Mouse (Mus musculus): Measurements from ENCODE around the gene Esrrb. TPM values are rescaled to one million over a fixed set of nuclear protein-coding genes. Genes with fewer than 3 reads are reported as not detected.

Gene Esrrb
- polyA plus RNA-seq, 1 experiment from 2014 or later: 0.14 TPM

GRCm38 (mm10) chr12:86464385-86464784, 103.5 kb downstream of the Esrrb start:
- H3K4me2 ChIP-seq (ENCODE audit: low read depth, low read length): no peak overlapping the region
- H3K4me1 ChIP-seq (ENCODE audit: control insufficient read depth, insufficient read depth, low read length): no peaks in the 10 kb centered on the region
- H3K36me3 ChIP-seq (replicated peaks; ENCODE audit: control insufficient read depth, insufficient read depth, low read depth, low read length): no peaks in the 10 kb centered on the region
- no peak overlapping the region for H3K4me3 ChIP-seq (ENCODE audit: low read depth, low read length)
- ATAC-seq (replicated peaks; ENCODE audit: insufficient number of reproducible peaks, low FRiP score, low TSS enrichment, low read depth) (no peak), DNase-seq (ENCODE audit: low spot score) (no peak)
- no peak overlapping the region for H3K9ac ChIP-seq (replicated peaks; ENCODE audit: low read length)
- 81% methylated on average over 1 of the region's 1 CpGs for WGBS
- no peaks in the 10 kb centered on the region for H3K27me3 ChIP-seq (ENCODE audit: control insufficient read depth, insufficient read depth, low read length)
- no peaks in the 10 kb centered on the region for H3K9me3 ChIP-seq (replicated peaks; ENCODE audit: control insufficient read depth, low read length)
- H3K27ac ChIP-seq (replicated peaks; ENCODE audit: low read depth, low read length): no peak overlapping the region

GRCm38 (mm10) chr12:86466180-86466579, 105.3 kb downstream of the Esrrb start:
- H3K9me3 ChIP-seq (replicated peaks; ENCODE audit: control insufficient read depth, low read length): no peaks in the 10 kb centered on the region
- H3K4me3 ChIP-seq (ENCODE audit: low read depth, low read length): no peak overlapping the region
- no peaks in the 10 kb centered on the region for H3K4me1 ChIP-seq (ENCODE audit: control insufficient read depth, insufficient read depth, low read length)
- no peak for ATAC-seq (replicated peaks; ENCODE audit: insufficient number of reproducible peaks, low FRiP score, low TSS enrichment, low read depth)
- H3K27me3 ChIP-seq (ENCODE audit: control insufficient read depth, insufficient read depth, low read length): no peaks in the 10 kb centered on the region
- no peak overlapping the region for H3K27ac ChIP-seq (replicated peaks; ENCODE audit: low read depth, low read length)
- H3K4me2 ChIP-seq (ENCODE audit: low read depth, low read length): no peak overlapping the region
- H3K9ac ChIP-seq (replicated peaks; ENCODE audit: low read length): no peak overlapping the region
- H3K36me3 ChIP-seq (replicated peaks; ENCODE audit: control insufficient read depth, insufficient read depth, low read depth, low read length): no peaks in the 10 kb centered on the region
- WGBS: 60% methylated on average over 4 of the region's 4 CpGs
- DNase-seq (ENCODE audit: low spot score): no peak

- ATAC-seq (replicated peaks; ENCODE audit: insufficient number of reproducible peaks, low FRiP score, low TSS enrichment, low read depth) (no peak), DNase-seq (ENCODE audit: low spot score) (no peak)
- Histone ChIP-seq H3K27ac (replicated peaks; ENCODE audit: low read depth, low read length) (no peak overlapping the region), H3K4me1 (ENCODE audit: control insufficient read depth, insufficient read depth, low read length) (no peaks in the 10 kb centered on the region; the same call in 1 of the 2 replicates), H3K4me3 (ENCODE audit: low read depth, low read length) (no peak overlapping the region), H3K9me3 (replicated peaks; ENCODE audit: control insufficient read depth, low read length) (no peaks in the 10 kb centered on the region), H3K36me3 (replicated peaks; ENCODE audit: control insufficient read depth, insufficient read depth, low read depth, low read length) (no peaks in the 10 kb centered on the region), H3K4me2 (ENCODE audit: low read depth, low read length) (no peak overlapping the region), H3K27me3 (ENCODE audit: control insufficient read depth, insufficient read depth, low read length) (no peaks in the 10 kb centered on the region), H3K9ac (replicated peaks; ENCODE audit: low read length) (no peak overlapping the region)
- WGBS: 55% methylated on average over 23 of the region's 23 CpGs
Observed at GRCm38 (mm10) chr12:86469919-86470318, 109.0 kb downstream of the Esrrb start.

GRCm38 (mm10) chr12:86470912-86471311, 110.0 kb downstream of the Esrrb start:
- H3K9me3 ChIP-seq (replicated peaks; ENCODE audit: control insufficient read depth, low read length): no peaks in the 10 kb centered on the region
- H3K27me3 ChIP-seq (ENCODE audit: control insufficient read depth, insufficient read depth, low read length): no peaks in the 10 kb centered on the region
- WGBS: 51% methylated on average over 6 of the region's 6 CpGs
- no peaks in the 10 kb centered on the region for H3K36me3 ChIP-seq (replicated peaks; ENCODE audit: control insufficient read depth, insufficient read depth, low read depth, low read length)
- H3K4me1 ChIP-seq (ENCODE audit: control insufficient read depth, insufficient read depth, low read length): no peaks in the 10 kb centered on the region; the same call in 1 of the 2 replicates
- DNase-seq (ENCODE audit: low spot score) (no peak), ATAC-seq (replicated peaks; ENCODE audit: insufficient number of reproducible peaks, low FRiP score, low TSS enrichment, low read depth) (no peak)
- no peak overlapping the region for H3K27ac ChIP-seq (replicated peaks; ENCODE audit: low read depth, low read length)
- H3K4me2 ChIP-seq (ENCODE audit: low read depth, low read length): no peak overlapping the region
- H3K4me3 ChIP-seq (ENCODE audit: low read depth, low read length): no peak overlapping the region
- H3K9ac ChIP-seq (replicated peaks; ENCODE audit: low read length): no peak overlapping the region

DNA sequence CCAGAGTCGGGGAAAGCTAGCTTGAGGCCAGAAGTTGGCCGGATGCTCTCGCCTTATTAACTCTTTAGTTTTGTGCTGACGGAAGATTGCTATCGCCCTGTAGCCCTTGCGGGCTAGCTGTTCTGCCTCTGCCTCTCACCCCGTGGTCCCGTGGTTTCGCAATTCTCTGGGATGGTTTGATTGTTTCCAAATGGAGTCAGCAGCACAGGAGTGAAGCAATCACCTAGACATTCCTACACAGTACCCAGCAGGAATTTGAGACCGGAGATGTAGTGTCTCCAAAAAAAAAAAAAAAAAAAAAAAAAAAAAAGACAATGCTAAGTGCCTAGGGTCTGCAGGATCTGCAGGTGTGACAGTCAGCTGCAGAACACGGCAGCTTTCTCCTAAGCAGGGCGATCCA, 112.7 kb downstream of the Esrrb start:
- Histone ChIP-seq H3K9ac (replicated peaks; ENCODE audit: low read length) (no peak overlapping the region), H3K4me3 (ENCODE audit: low read depth, low read length) (no peak overlapping the region), H3K27ac (replicated peaks; ENCODE audit: low read depth, low read length) (no peak overlapping the region), H3K4me2 (ENCODE audit: low read depth, low read length) (no peak overlapping the region), H3K27me3 (ENCODE audit: control insufficient read depth, insufficient read depth, low read length) (no peaks in the 10 kb centered on the region), H3K36me3 (replicated peaks; ENCODE audit: control insufficient read depth, insufficient read depth, low read depth, low read length) (no peaks in the 10 kb centered on the region), H3K4me1 (ENCODE audit: control insufficient read depth, insufficient read depth, low read length) (no peaks in the 10 kb centered on the region; the same call in 1 of the 2 replicates), H3K9me3 (replicated peaks; ENCODE audit: control insufficient read depth, low read length) (no peaks in the 10 kb centered on the region)
- peak; percentile 49 for DNase-seq (ENCODE audit: low spot score)
- ATAC-seq (replicated peaks; ENCODE audit: insufficient number of reproducible peaks, low FRiP score, low TSS enrichment, low read depth): 0 out of 2 replicates have a peak, but pooled peaks have one; percentile 52
- 40% methylated on average over 12 of the region's 12 CpGs for WGBS

- H3K27ac ChIP-seq (replicated peaks; ENCODE audit: low read depth, low read length): no peak overlapping the region
- WGBS: 84% methylated on average over 7 of the region's 7 CpGs
- no peak overlapping the region for H3K4me3 ChIP-seq (ENCODE audit: low read depth, low read length)
Observed at GRCm38 (mm10) chr12:86475994-86476393, 115.1 kb downstream of the Esrrb start.

GRCm38 (mm10) chr12:86478908-86479307, 118.0 kb downstream of the Esrrb start:
- WGBS: 85% methylated on average over 5 of the region's 5 CpGs
- DNase-seq (ENCODE audit: low spot score): no peak
- Histone ChIP-seq H3K9ac (replicated peaks; ENCODE audit: low read length) (no peak overlapping the region), H3K27me3 (ENCODE audit: control insufficient read depth, insufficient read depth, low read length) (no peaks in the 10 kb centered on the region), H3K4me1 (ENCODE audit: control insufficient read depth, insufficient read depth, low read length) (no peaks in the 10 kb centered on the region; the same call in 1 of the 2 replicates), H3K9me3 (replicated peaks; ENCODE audit: control insufficient read depth, low read length) (no peaks in the 10 kb centered on the region), H3K27ac (replicated peaks; ENCODE audit: low read depth, low read length) (no peak overlapping the region), H3K4me3 (ENCODE audit: low read depth, low read length) (no peak overlapping the region), H3K36me3 (replicated peaks; ENCODE audit: control insufficient read depth, insufficient read depth, low read depth, low read length) (no peaks in the 10 kb centered on the region), H3K4me2 (ENCODE audit: low read depth, low read length) (no peak overlapping the region)
- no peak for ATAC-seq (replicated peaks; ENCODE audit: insufficient number of reproducible peaks, low FRiP score, low TSS enrichment, low read depth)

More at GRCm38 (mm10) chr12:86475994-86476393, 115.1 kb downstream of the Esrrb start:
- DNase-seq (ENCODE audit: low spot score) (no peak), ATAC-seq (replicated peaks; ENCODE audit: insufficient number of reproducible peaks, low FRiP score, low TSS enrichment, low read depth) (no peak)
- Histone ChIP-seq H3K4me1 (ENCODE audit: control insufficient read depth, insufficient read depth, low read length) (no peaks in the 10 kb centered on the region; the same call in 1 of the 2 replicates), H3K4me2 (ENCODE audit: low read depth, low read length) (no peak overlapping the region), H3K36me3 (replicated peaks; ENCODE audit: control insufficient read depth, insufficient read depth, low read depth, low read length) (no peaks in the 10 kb centered on the region), H3K27me3 (ENCODE audit: control insufficient read depth, insufficient read depth, low read length) (no peaks in the 10 kb centered on the region), H3K9ac (replicated peaks; ENCODE audit: low read length) (no peak overlapping the region), H3K9me3 (replicated peaks; ENCODE audit: control insufficient read depth, low read length) (no peaks in the 10 kb centered on the region)

GRCm38 (mm10) chr12:86482029-86482428, 121.1 kb downstream of the Esrrb start:
- Histone ChIP-seq H3K4me2 (ENCODE audit: low read depth, low read length) (no peak overlapping the region), H3K4me1 (ENCODE audit: control insufficient read depth, insufficient read depth, low read length) (no peaks in the 10 kb centered on the region), H3K27ac (replicated peaks; ENCODE audit: low read depth, low read length) (no peak overlapping the region), H3K9ac (replicated peaks; ENCODE audit: low read length) (no peak overlapping the region), H3K9me3 (replicated peaks; ENCODE audit: control insufficient read depth, low read length) (no peaks in the 10 kb centered on the region), H3K36me3 (replicated peaks; ENCODE audit: control insufficient read depth, insufficient read depth, low read depth, low read length) (no peaks in the 10 kb centered on the region), H3K27me3 (ENCODE audit: control insufficient read depth, insufficient read depth, low read length) (no peaks in the 10 kb centered on the region), H3K4me3 (ENCODE audit: low read depth, low read length) (no peak overlapping the region)
- DNase-seq (ENCODE audit: low spot score) (no peak), ATAC-seq (replicated peaks; ENCODE audit: insufficient number of reproducible peaks, low FRiP score, low TSS enrichment, low read depth) (no peak)
- WGBS: 82% methylated on average over 6 of the region's 6 CpGs
